Mouse (Mus musculus) forebrain, embryonic 16.5 days (tissue): Measurements from ENCODE around the gene Slc25a39. TPM values are rescaled to one million over a fixed set of nuclear protein-coding genes. Genes with fewer than 3 reads are reported as not detected.
A peak's percentile ranks its signal among the peaks of the same experiment; 100 is the strongest.
"Not testable (repeated sequence)": the region's sequence is repeated elsewhere in the genome, so short reads cannot be mapped to it uniquely, and the experiment has no call there.

Source experiments
- ATAC-seq: fragments of 200-750 bp; cut with Nextera tagmentation; 2 replicates; pipeline ENCODE4 v1.8.0; 2017; ENCODE audit warnings: mild to moderate bottlenecking, moderate library complexity
- H3K27ac ChIP-seq: fragments of 300-500 bp; sonication (generic); 2 replicates; pipeline ENCODE4 v1.5.1; 2014; ENCODE audit warnings: low read length, control low read depth
- H3K27me3 ChIP-seq: fragments of 300-500 bp; sonication (generic); replicated peaks from 2 replicates; pipeline ENCODE4 v1.6.1; 2014; ENCODE audit warnings: low read length; ENCODE audit not compliant: control insufficient read depth, insufficient read depth
- H3K36me3 ChIP-seq: fragments of 300-500 bp; sonication (generic); 2 replicates; pipeline ENCODE4 v1.6.1; 2014; ENCODE audit not compliant: control insufficient read depth, insufficient read depth
- H3K4me1 ChIP-seq: fragments of 300-500 bp; sonication (generic); replicated peaks from 2 replicates; pipeline ENCODE4 v1.6.1; 2014; ENCODE audit warnings: low read length; ENCODE audit not compliant: control insufficient read depth, insufficient read depth
- H3K4me2 ChIP-seq: fragments of 300-500 bp; sonication (generic); 2 replicates; pipeline ENCODE4 v1.6.1; 2014; ENCODE audit warnings: mild to moderate bottlenecking, low read length, control low read depth
- H3K4me3 ChIP-seq: fragments of 300-500 bp; sonication (generic); replicated peaks from 2 replicates; pipeline ENCODE4 v1.5.1; 2014; ENCODE audit warnings: mild to moderate bottlenecking, low read length, control low read depth
- H3K9ac ChIP-seq: fragments of 300-500 bp; sonication (generic); replicated peaks from 2 replicates; pipeline ENCODE4 v1.6.1; 2014; ENCODE audit warnings: low read depth, low read length, control low read depth
- H3K9me3 ChIP-seq: fragments of 300-500 bp; sonication (generic); 2 replicates; pipeline ENCODE4 v1.6.1; 2016; ENCODE audit warnings: low read length; ENCODE audit not compliant: control insufficient read depth
- WGBS: fragments of 180-500 bp; shearing (Covaris S2); extraction: QIAGEN DNeasy Blood & Tissue Kit; methylation state at CpG from one replicate; pipeline ENCODE4 v1.1.7; 2014; 5-methylcytosine and 5-hydroxymethylcytosine counted together
- polyA plus RNA-seq: library from polyadenylated mRNA; unstranded; fragments of >200 nt; fragmentation: Nextera tagmentation; extraction: Ambion mirVana; gene quantifications from 2 replicates; pipeline ENCODE4 v1.2.1, GENCODE M21; 2015

Gene Slc25a39
- polyA plus RNA-seq, 1 experiment from 2014 or later, result 143 TPM

DNA sequence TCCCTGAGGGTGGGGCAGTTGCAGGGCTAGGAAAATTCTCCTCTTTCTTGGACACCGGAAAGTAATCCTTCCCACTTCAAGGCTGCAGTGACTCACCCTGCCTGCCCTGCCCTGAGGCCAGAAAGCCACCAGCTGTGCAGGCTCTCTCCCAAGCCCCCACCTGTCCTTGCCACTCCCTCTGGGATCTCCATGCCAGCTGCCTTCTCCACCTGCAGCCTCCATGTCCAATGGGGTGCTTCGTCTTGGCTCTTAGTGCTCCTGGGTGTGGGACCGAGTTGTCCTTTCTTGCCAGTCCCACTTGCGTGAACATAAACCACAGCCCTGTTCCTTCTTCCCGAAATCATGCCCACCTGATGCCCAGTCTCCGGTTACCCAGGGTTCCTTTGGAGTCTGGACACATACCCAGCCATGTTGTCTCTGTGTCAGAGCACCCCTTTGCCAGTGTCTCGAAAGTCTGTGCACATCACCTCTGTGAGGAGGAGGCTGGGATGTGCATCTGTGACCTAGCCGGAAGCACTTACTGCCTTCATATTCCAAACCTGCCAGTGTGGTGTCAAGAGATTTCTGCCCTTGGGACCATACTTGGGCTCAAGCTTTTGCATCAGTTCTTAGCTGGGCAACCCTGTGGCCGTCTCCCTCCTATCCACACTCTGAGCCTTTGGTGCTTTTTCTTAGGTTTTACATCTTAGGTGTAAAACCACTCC lies 13.2 kb downstream of the Slc25a39 start:
- Histone ChIP-seq H3K36me3 (peaks cover 3% of the 10 kb centered on the region; the same call in 1 of the 2 replicates), H3K27ac (peak overlapping the region; percentile 97), H3K9me3 (no peaks in the 10 kb centered on the region), H3K4me1 (peaks cover 47% of the 10 kb centered on the region), H3K9ac (peak overlapping the region; percentile 95), H3K27me3 (no peaks in the 10 kb centered on the region; the same call in 1 of the 2 replicates), H3K4me2 (peak overlapping the region; percentile 76), H3K4me3 (peak overlapping the region; percentile 92)
- ATAC-seq, result no peak
- WGBS, result 73% methylated on average over 9 of the region's 9 CpGs

GRCm38 (mm10) chr11:102393719-102394420 lies 13.9 kb downstream of the Slc25a39 start:
- H3K4me3 ChIP-seq, result peak overlapping the region; percentile 92
- H3K9ac ChIP-seq, result peak overlapping the region; percentile 95
- peak overlapping the region; percentile 76 for H3K4me2 ChIP-seq
- H3K36me3 ChIP-seq, result no peaks in the 10 kb centered on the region
- H3K27ac ChIP-seq, result peak overlapping the region; percentile 97
- 3% methylated on average over 17 of the region's 17 CpGs for WGBS
- ATAC-seq, result peak; percentile 51
- no peaks in the 10 kb centered on the region for H3K27me3 ChIP-seq
- peaks cover 47% of the 10 kb centered on the region for H3K4me1 ChIP-seq
- no peaks in the 10 kb centered on the region for H3K9me3 ChIP-seq

DNA sequence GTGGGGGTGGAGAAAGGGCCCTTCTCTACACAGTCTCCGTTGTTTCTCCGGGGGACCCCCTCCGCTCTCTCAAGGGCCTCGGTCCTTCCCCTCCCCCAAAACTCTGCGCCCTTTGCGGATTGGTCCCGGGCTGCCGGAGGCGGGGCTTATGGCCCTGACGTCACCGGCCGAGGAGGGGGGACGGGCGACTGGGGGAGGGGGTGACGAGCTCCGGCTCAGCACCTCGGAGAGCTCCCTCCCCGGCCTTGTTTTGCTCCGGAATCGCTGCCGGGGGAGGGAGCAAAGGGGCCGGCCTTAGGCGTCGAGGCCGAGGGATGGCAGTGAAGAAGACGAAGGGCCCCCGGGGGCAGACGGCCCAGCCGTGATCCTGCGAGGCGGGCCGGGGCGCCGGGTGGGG lies 14.5 kb downstream of the Slc25a39 start, which contains the start of gene Rundc3a:
TSS of gene Rundc3a (plus strand) at position 166 of the 397 bp plus-strand sequence.
- Histone ChIP-seq H3K9ac (peak within 1 kb of the TSS; percentile 95), H3K27ac (peak within 1 kb of the TSS; percentile 97), H3K36me3 (no peaks in the 10 kb centered on the region), H3K9me3 (no peaks in the 10 kb centered on the region), H3K27me3 (no peaks in the 10 kb centered on the region), H3K4me3 (peak within 1 kb of the TSS; percentile 92), H3K4me1 (peaks cover 41% of the 10 kb centered on the region), H3K4me2 (peak within 1 kb of the TSS; percentile 76)
- WGBS, result 0% methylated on average over 27 of the region's 34 CpGs
- ATAC-seq, result peak; percentile 96

- Histone ChIP-seq H3K4me3 (peak overlapping the region; percentile 92), H3K27me3 (no peaks in the 10 kb centered on the region), H3K4me1 (peaks cover 39% of the 10 kb centered on the region), H3K4me2 (peak overlapping the region; percentile 76), H3K27ac (peak overlapping the region; percentile 97), H3K36me3 (no peaks in the 10 kb centered on the region), H3K9me3 (no peaks in the 10 kb centered on the region), H3K9ac (peak overlapping the region; percentile 63)
- peak; percentile 21 for ATAC-seq
- 20% methylated on average over 15 of the region's 15 CpGs for WGBS
Measured at GRCm38 (mm10) chr11:102392441-102393237, 15.1 kb downstream of the Slc25a39 start.

GRCm38 (mm10) chr11:102389436-102389835 lies 18.3 kb downstream of the Slc25a39 start:
- H3K9ac ChIP-seq, H3K27me3 ChIP-seq, ATAC-seq, H3K36me3 ChIP-seq, H3K4me3 ChIP-seq, H3K4me2 ChIP-seq, H3K9me3 ChIP-seq, H3K27ac ChIP-seq: not testable (repeated sequence)
- H3K4me1 ChIP-seq, result peaks cover 10% of the 10 kb centered on the region
- 90% methylated on average over 4 of the region's 5 CpGs for WGBS

GRCm38 (mm10) chr11:102386121-102386520 lies 21.6 kb downstream of the Slc25a39 start:
- H3K4me1 ChIP-seq, result no peaks in the 10 kb centered on the region
- no peak overlapping the region for H3K27ac ChIP-seq
- 73% methylated on average over 5 of the region's 5 CpGs for WGBS
- no peak for ATAC-seq
- no peak overlapping the region for H3K4me3 ChIP-seq
- H3K9me3 ChIP-seq, result no peaks in the 10 kb centered on the region
- H3K4me2 ChIP-seq, result no peak overlapping the region
- no peaks in the 10 kb centered on the region for H3K27me3 ChIP-seq
- no peak overlapping the region for H3K9ac ChIP-seq
- no peaks in the 10 kb centered on the region for H3K36me3 ChIP-seq

DNA sequence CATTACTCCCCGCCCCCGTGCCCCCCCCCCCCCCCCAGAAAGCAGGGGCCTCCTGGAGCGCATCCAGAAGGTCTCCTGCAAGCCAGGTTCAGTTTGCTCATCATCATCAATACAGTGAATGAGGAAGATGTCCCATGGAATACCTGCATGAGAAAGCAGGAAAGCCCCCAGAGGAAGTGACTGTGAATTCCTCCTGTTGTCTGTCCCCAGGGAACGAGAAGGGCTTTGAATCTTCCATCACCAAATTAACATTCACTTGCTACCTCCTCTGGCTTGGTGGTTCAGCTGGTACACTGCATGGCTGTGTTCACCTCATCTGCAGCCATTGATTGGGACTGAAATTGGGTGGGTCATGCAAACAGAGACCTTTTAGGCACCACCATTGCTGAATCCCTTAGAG lies 22.7 kb downstream of the Slc25a39 start:
- WGBS, result 68% methylated on average over 4 of the region's 4 CpGs

DNA sequence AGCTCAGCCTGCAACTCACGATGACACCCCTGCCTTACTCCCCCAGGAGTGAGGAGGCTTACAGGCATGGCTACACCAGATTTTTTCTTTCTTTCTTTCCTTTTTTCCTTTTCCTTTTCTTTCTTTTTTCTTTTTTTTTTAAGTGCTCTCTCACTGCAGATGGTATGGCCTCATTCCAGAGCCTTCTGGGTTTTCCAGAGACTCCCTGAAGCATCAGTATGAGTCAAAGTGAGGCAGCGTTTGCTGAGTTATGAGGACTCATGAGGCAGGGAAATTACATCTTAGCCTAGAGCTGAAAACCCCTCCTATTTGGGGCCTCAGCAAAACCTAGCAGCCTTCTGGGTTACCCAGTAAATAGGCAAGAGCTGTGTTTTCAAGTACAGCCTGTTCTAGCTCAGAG lies 23.3 kb downstream of the Slc25a39 start:
- 65% methylated on average over 2 of the region's 2 CpGs for WGBS
- H3K36me3 ChIP-seq, result no peaks in the 10 kb centered on the region
- no peak overlapping the region for H3K9ac ChIP-seq
- ATAC-seq, result no peak
- H3K4me2 ChIP-seq, result no peak overlapping the region
- H3K9me3 ChIP-seq, result no peaks in the 10 kb centered on the region
- H3K27me3 ChIP-seq, result no peaks in the 10 kb centered on the region
- no peak overlapping the region for H3K27ac ChIP-seq
- no peak overlapping the region for H3K4me3 ChIP-seq
- H3K4me1 ChIP-seq, result no peaks in the 10 kb centered on the region

More for the DNA sequence above, 22.7 kb downstream of the Slc25a39 start:
- Histone ChIP-seq H3K27me3 (no peaks in the 10 kb centered on the region), H3K9me3 (no peaks in the 10 kb centered on the region), H3K9ac (no peak overlapping the region), H3K4me2 (no peak overlapping the region), H3K4me3 (no peak overlapping the region), H3K27ac (no peak overlapping the region), H3K4me1 (no peaks in the 10 kb centered on the region), H3K36me3 (no peaks in the 10 kb centered on the region)
- ATAC-seq, result no peak
